Mouse (Mus musculus) bone marrow macrophage, adult 2 months (primary cell): Measurements from ENCODE around the gene Megf11.

Experiments
- CTCF ChIP-seq: IDR thresholded peaks from 2 replicates; pipeline ENCODE4 v1.5.1; 2012; ENCODE audit warnings: low read depth, mild to moderate bottlenecking, low read length, moderate library complexity
- POLR2A ChIP-seq: IDR thresholded peaks from 2 replicates; pipeline ENCODE4 v1.6.1; 2012; ENCODE audit warnings: mild to moderate bottlenecking, low read depth, low read length, borderline replicate concordance

DNA sequence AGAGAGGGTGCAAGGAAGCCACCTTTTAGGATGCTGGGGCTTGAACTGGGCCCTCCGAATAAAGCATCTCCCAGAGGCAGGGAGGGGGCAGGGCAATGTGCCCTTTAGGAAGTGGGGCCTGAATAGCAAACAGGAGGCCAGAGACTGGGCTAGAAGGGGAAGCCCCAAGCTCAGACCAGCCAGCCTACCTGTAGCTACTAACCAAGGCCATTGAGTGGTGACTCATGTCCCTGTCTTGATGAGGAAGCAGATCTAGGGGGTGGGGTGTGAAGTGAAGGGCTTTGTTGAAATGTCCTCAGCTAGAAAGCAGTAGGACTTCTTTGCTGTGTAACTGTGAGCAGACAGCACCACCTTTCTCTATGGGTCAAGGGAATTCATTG is 302.6 kb downstream of the Megf11 start:
- no peak for TF ChIP-seq CTCF
- TF ChIP-seq POLR2A, result no peak
